Mouse (Mus musculus) liver, adult 2 months (tissue): Measurements from ENCODE around the gene Atp6v1d.

Source experiments
- CTCF ChIP-seq: fragments of 200-500 bp; IDR thresholded peaks from 2 replicates; pipeline ENCODE4 v1.5.1; 2011; ENCODE audit warnings: low read depth, low read length, control low read depth
- POLR2A ChIP-seq: fragments of 200-500 bp; IDR thresholded peaks from 2 replicates; pipeline ENCODE4 v1.6.1; 2011; ENCODE audit warnings: low read length, control low read depth; ENCODE audit not compliant: insufficient read depth; ENCODE audit errors: extremely low read depth

DNA sequence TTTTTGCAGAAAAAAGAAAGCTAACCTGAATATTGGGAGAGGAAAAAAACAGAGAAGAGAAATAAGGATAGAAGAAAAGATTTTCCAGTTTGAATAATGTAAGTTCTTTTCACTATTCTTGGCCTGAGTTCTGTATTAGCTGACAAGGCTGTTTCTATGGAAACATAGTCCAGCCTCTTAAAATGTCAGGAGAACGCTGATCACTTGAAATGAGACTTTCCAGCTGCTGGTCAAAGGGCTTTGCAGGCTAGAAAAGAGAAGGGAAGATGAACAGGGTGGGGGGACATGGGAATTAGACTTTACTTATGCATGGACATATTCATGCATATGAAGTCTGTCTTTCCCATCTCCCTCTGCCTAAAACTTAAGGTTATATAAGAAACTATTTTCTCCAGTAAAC is 67.2 kb downstream of the Atp6v1d start:
- TF ChIP-seq CTCF (no peak), POLR2A (no peak)
